Mouse (Mus musculus) forelimb bud, embryonic 11.5 days (tissue): ENCODE measurements around the gene Pvrig.
"Not testable (repeated sequence)": the region's sequence is repeated elsewhere in the genome, so short reads cannot be mapped to it uniquely, and the experiment has no call there.

ENCODE experiments used
- DNase-seq: peaks from one replicate; pipeline ENCODE4 v3.0.0-alpha.2; 2012; ENCODE audit warnings: low read depth, low spot score

Pvrig gene

GRCm38 (mm10) chr5:138341661-138342060 is at the start of gene Pvrig:
Pvrig (plus strand) TSS chr5:138341961.
- DNase-seq, result no peak

GRCm38 (mm10) chr5:138294158-138294557 is 47.6 kb upstream of the Pvrig start:
- no peak for DNase-seq

GRCm38 (mm10) chr5:138299613-138300012 is 42.1 kb upstream of the Pvrig start:
- no peak for DNase-seq

- no peak for DNase-seq
Measured at GRCm38 (mm10) chr5:138312795-138313194, 29.0 kb upstream of the Pvrig start.

GRCm38 (mm10) chr5:138343216-138343615 is 1.5 kb downstream of the Pvrig start:
- no peak for DNase-seq

- not testable (repeated sequence) for DNase-seq
Measured at GRCm38 (mm10) chr5:138363208-138363607, 21.4 kb downstream of the Pvrig start.

- not testable (repeated sequence) for DNase-seq
Measured at GRCm38 (mm10) chr5:138365347-138365746, 23.6 kb downstream of the Pvrig start.
